Mouse (Mus musculus): ENCODE data around the gene Dedd2. TPM values are rescaled to one million over a fixed set of nuclear protein-coding genes. Genes with fewer than 3 reads are reported as not detected.

Dedd2 gene
- polyA plus RNA-seq, 1 experiment from 2014 or later, result 7.3 TPM

DNA sequence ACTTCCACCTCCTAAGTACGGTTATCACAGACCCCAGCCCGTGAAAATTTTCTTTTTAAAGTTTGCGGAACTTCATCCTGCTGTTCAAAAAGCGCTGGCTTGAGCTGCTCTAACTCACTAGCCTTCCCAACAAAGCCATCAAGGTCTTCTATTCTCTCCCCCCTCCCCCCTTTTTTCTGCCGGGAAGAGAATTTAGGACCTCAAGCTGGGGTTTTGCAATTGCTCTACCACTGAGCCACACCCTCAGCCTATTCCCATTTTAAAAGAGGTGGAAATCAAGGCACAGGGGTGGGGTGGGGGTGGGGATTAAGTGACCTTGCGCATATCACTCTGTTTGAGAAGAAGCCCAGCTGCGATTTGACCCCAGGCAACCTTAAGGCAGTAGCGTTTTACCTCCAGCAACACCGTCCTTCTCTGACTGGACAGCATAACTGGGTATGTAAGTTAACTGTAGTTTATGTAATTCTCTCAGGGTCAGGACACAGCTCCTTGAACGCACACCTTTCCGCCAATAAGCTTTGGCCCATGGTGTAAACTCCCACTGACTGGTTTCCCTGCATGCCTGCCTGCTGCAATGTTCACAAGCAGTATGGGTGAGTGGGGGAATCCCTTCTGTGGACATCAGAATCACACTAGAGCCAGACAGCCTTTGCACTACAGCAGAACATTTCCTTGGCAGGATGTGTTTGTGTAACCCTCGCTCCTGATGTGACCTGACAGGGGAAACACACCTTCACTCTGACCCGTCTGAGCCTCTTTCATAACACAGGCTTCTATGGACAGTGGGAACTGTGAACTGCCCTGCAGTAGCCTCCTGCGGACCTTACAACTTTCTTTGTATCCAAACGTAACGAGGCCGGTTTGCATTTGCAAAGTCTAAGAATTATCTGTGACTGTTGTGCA, 43.8 kb upstream of the Dedd2 start:
- Histone ChIP-seq H3K27me3 (ENCODE audit: control insufficient read depth, insufficient read depth, low read length) (no peaks in the 10 kb centered on the region), H3K9me3 (ENCODE audit: control insufficient read depth, low read length) (no peaks in the 10 kb centered on the region), H3K4me1 (replicated peaks; ENCODE audit: control insufficient read depth, insufficient read depth, low read length) (no peaks in the 10 kb centered on the region), H3K4me2 (replicated peaks; ENCODE audit: low read depth, low read length) (no peak overlapping the region), H3K4me3 (ENCODE audit: low read depth, low read length) (no peak overlapping the region), H3K36me3 (ENCODE audit: control insufficient read depth, insufficient read depth, low read length) (no peaks in the 10 kb centered on the region), H3K9ac (ENCODE audit: low read depth, low read length) (no peak overlapping the region), H3K27ac (ENCODE audit: low read depth, low read length) (no peak overlapping the region)
- ATAC-seq (ENCODE audit: low FRiP score), result no peak
- WGBS, result 23% methylated on average over 17 of the region's 17 CpGs
- no peak for DNase-seq (ENCODE audit: low spot score)

DNA sequence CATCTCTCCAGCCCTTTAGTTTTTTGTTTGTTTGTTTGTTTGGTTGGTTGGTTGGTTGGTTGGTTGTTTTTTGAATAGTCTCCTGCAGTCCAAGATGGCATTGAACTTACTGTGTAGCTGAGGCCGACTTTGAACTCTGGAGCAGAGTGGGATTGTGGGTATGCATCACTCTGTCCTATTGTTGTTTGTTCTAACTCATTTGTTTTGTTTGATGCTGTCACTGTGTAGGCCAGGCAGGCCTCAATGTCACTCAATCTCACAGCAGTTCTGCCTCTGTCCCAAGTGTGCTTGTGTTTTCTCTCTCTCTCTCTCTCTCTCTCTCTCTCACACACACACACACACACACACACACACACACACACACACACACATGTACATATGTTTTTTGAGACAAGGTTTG, 41.5 kb upstream of the Dedd2 start:
- DNase-seq (ENCODE audit: low spot score), result no peak
- no peaks in the 10 kb centered on the region for H3K27me3 ChIP-seq (ENCODE audit: control insufficient read depth, insufficient read depth, low read length)
- no peak overlapping the region for H3K27ac ChIP-seq (ENCODE audit: low read depth, low read length)
- H3K36me3 ChIP-seq (ENCODE audit: control insufficient read depth, insufficient read depth, low read length), result no peaks in the 10 kb centered on the region
- no peaks in the 10 kb centered on the region for H3K9me3 ChIP-seq (ENCODE audit: control insufficient read depth, low read length)
- no peak overlapping the region for H3K4me2 ChIP-seq (replicated peaks; ENCODE audit: low read depth, low read length)
- no peak overlapping the region for H3K4me3 ChIP-seq (ENCODE audit: low read depth, low read length)
- no peak for ATAC-seq (ENCODE audit: low FRiP score)
- no peaks in the 10 kb centered on the region for H3K4me1 ChIP-seq (replicated peaks; ENCODE audit: control insufficient read depth, insufficient read depth, low read length)
- WGBS, result 76% methylated on average over 1 of the region's 1 CpGs
- H3K9ac ChIP-seq (ENCODE audit: low read depth, low read length), result no peak overlapping the region

DNA sequence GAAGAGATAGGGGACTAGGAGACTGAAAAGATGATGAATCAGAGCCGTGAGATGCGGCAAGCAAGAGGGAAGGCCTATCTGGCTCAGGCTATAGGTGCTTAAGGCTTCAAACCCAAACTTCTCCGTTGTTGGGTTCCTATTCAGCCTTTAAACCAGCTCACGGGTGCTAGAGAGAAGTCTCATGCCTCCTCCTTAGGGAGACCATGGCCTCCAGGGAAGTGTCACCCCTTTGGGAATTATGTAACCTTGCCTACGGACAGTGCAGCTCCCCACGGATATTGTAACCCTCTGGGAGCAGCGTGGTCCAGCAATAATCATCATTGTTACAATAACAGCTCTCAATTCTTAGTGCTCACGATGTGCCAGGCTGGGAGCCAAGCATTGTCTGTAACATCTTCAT, 31.4 kb upstream of the Dedd2 start:
- peak; percentile 21 for DNase-seq (ENCODE audit: low spot score)
- ATAC-seq (ENCODE audit: low FRiP score), result no peak
- Histone ChIP-seq H3K9me3 (ENCODE audit: control insufficient read depth, low read length) (no peaks in the 10 kb centered on the region), H3K4me3 (ENCODE audit: low read depth, low read length) (peak overlapping the region; percentile 90; the same call in 1 of the 2 replicates), H3K27ac (ENCODE audit: low read depth, low read length) (0 out of 2 replicates have a peak overlapping the region, but pooled peaks have one; percentile 8), H3K4me1 (replicated peaks; ENCODE audit: control insufficient read depth, insufficient read depth, low read length) (peaks cover 11% of the 10 kb centered on the region), H3K27me3 (ENCODE audit: control insufficient read depth, insufficient read depth, low read length) (no peaks in the 10 kb centered on the region), H3K4me2 (replicated peaks; ENCODE audit: low read depth, low read length) (peak overlapping the region; percentile 94), H3K9ac (ENCODE audit: low read depth, low read length) (peak overlapping the region; percentile 40), H3K36me3 (ENCODE audit: control insufficient read depth, insufficient read depth, low read length) (no peaks in the 10 kb centered on the region)
- WGBS, result 23% methylated on average over 8 of the region's 8 CpGs

DNA sequence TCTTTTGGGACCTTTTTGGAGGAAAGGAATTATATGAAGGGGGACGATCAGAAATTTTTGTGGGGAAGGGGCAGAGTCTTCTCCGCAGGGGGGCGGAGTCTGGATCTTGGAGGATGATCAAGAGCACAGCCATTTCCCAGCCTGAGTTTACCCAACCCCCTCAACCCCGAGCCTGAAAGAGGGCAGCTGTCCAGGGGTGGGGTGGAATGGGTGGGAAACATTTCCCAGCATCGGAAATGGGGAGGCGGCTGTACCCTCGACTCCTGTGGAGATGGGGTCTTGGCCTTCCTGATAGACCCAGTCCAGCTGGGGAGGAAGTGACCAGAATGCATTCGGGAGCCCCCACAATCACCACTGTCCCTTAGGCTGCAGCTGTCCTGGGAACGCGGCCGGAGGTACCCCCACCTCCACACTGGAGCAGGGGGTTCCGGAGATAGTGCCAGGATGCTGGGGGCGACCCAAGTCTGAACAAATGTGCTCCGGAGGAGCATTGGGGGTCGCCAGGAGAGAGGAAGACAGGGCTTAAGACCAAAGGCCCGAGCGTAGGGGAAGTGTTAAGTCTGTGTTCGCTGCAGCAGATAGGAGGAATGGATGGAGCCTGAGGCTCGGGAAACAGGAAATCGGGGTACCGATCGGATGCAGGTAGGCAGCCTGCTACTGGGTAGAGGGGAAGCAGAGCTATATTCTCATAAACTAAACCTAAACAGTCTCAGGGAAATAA, 30.8 kb upstream of the Dedd2 start:
- DNase-seq (ENCODE audit: low spot score), result peak; percentile 66
- Histone ChIP-seq H3K27me3 (ENCODE audit: control insufficient read depth, insufficient read depth, low read length) (no peaks in the 10 kb centered on the region), H3K36me3 (ENCODE audit: control insufficient read depth, insufficient read depth, low read length) (no peaks in the 10 kb centered on the region), H3K4me1 (replicated peaks; ENCODE audit: control insufficient read depth, insufficient read depth, low read length) (peaks cover 12% of the 10 kb centered on the region), H3K4me2 (replicated peaks; ENCODE audit: low read depth, low read length) (peak overlapping the region; percentile 94), H3K4me3 (ENCODE audit: low read depth, low read length) (peak overlapping the region; percentile 90), H3K9ac (ENCODE audit: low read depth, low read length) (peak overlapping the region; percentile 40), H3K27ac (ENCODE audit: low read depth, low read length) (peak overlapping the region; percentile 37), H3K9me3 (ENCODE audit: control insufficient read depth, low read length) (no peaks in the 10 kb centered on the region)
- peak; percentile 41 for ATAC-seq (ENCODE audit: low FRiP score)
- WGBS, result 2% methylated on average over 22 of the region's 22 CpGs

DNA sequence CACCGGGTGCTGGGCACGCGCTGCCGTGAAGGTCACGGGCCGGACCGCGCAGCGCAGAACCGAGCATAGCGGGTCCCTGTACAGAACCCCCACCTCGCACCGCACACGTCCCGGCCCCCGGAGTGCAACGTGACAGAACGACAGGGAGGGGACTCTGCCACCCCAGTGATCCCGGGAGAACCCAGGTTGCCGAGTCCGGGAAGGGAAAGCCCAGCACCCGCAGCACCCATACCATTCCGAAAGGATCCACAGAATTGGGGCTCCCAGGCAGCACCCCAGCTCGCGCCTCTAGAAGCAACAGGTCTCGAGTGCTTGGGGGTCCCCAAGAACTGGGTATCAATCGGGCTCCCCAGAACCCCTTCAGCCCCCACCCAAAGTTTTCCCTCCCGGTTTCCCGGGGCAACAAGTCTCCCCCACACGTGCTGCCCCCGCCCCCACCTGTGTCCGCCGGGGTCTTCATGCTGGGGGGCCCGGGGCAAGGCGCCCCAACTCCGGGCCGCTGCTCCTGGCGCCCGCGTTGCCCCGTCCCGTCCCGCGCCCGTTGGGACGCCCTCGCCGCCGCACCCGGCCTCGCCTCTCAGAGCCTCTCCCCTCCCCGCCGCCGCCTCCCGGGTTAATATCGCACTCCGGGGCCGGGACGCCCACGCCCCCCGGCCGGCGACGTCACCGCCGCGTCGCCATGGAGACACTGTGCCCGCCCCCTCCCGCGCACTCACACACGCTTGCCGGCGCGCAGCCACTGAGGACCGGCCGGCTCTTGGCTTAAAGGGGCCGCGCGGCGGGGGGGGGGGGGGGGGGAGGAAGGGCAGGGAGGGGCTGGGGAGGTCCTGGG, 29.9 kb upstream of the Dedd2 start, which contains the start of gene Erf:
Gene Erf (minus strand): TSS at position 621 of the 832 bp plus-strand sequence.
- WGBS, result 0% methylated on average over 58 of the region's 81 CpGs
- Histone ChIP-seq H3K4me2 (replicated peaks; ENCODE audit: low read depth, low read length) (peak within 1 kb of the TSS; percentile 94), H3K36me3 (ENCODE audit: control insufficient read depth, insufficient read depth, low read length) (no peaks in the 10 kb centered on the region), H3K27me3 (ENCODE audit: control insufficient read depth, insufficient read depth, low read length) (no peaks in the 10 kb centered on the region), H3K4me1 (replicated peaks; ENCODE audit: control insufficient read depth, insufficient read depth, low read length) (peaks cover 12% of the 10 kb centered on the region), H3K27ac (ENCODE audit: low read depth, low read length) (peak within 1 kb of the TSS; percentile 89), H3K4me3 (ENCODE audit: low read depth, low read length) (peak within 1 kb of the TSS; percentile 90), H3K9me3 (ENCODE audit: control insufficient read depth, low read length) (no peaks in the 10 kb centered on the region), H3K9ac (ENCODE audit: low read depth, low read length) (peak within 1 kb of the TSS; percentile 79)
- peak; percentile 82 for ATAC-seq (ENCODE audit: low FRiP score)
- DNase-seq (ENCODE audit: low spot score), result peak; percentile 95

DNA sequence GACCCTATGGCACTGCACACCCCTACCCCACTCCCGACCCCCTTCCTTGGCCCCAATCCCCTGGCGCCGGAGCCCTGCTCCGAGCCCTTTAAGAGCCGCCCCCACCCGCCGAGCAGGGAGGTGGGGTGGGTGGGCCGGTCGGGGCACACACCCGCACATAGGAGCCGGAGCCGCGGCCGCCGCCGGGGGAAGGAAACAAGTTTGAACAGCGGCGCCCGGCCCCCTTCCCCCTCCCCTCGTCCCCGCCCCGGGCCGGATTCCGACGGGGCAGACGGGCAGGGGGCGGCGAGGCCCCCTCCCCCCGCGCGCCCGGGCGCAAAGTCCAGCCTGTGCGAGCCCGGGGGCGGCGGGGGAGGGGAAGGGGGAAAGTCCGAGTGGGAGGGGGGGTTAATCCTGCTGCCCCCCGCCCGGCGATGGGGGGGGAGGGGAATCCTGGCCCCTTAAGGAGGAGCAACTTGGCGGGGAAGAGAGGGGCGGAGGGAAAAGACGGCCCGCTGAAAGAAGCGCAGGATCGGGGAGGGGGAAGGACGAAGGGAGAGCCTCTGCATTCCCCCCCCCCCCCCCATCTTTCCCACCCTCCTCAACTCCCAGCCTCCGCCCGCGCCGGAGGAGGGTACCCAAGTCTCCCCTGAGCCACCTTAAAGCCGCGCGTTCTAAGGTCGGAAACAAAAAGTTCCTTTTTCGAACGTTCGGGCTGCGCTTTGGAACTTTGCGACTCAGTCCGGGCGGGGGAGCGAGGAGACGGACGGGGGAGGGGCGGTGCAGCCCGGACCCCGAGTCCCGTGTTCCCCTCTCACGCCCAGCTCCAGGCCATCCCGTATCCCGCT, 29.1 kb upstream of the Dedd2 start:
- whole genome bisulfite sequencing, result under 1% methylated on average over 29 of the region's 73 CpGs
- Histone ChIP-seq H3K9ac (ENCODE audit: low read depth, low read length) (peak overlapping the region; percentile 79), H3K9me3 (ENCODE audit: control insufficient read depth, low read length) (no peaks in the 10 kb centered on the region), H3K4me1 (replicated peaks; ENCODE audit: control insufficient read depth, insufficient read depth, low read length) (peaks cover 12% of the 10 kb centered on the region), H3K27ac (ENCODE audit: low read depth, low read length) (peak overlapping the region; percentile 89), H3K36me3 (ENCODE audit: control insufficient read depth, insufficient read depth, low read length) (no peaks in the 10 kb centered on the region), H3K4me3 (ENCODE audit: low read depth, low read length) (peak overlapping the region; percentile 90), H3K4me2 (replicated peaks; ENCODE audit: low read depth, low read length) (peak overlapping the region; percentile 94), H3K27me3 (ENCODE audit: control insufficient read depth, insufficient read depth, low read length) (no peaks in the 10 kb centered on the region)
- peak; percentile 50 for ATAC-seq (ENCODE audit: low FRiP score)
- peak; percentile 82 for DNase-seq (ENCODE audit: low spot score)

DNA sequence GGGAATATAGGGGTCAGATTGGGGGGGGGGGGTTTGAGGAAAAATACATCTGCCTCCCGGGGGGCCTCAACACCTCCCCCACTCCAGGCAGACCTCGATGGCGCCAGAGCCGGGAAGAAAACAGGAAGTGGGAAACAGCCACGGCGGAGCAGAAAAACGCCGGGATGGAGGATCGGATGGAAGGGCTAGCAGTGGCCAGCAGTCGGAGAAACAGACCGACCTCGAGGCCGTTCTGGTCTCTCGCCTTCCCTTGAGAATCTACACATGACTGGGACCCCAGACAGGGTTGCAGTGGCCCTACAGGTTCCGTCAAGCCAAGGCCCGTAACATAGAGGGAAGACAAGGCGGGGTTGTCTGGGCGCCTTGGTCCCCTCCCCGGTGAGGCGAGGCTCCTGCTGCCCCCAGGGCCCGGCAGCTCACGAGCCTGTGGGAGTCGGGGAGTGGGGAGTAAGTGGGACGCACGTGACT, 28.5 kb upstream of the Dedd2 start:
- DNase-seq (ENCODE audit: low spot score) (no peak), ATAC-seq (ENCODE audit: low FRiP score) (no peak; the same call in 1 of the 2 replicates)
- peak overlapping the region; percentile 90 for H3K4me3 ChIP-seq (ENCODE audit: low read depth, low read length)
- WGBS, result 0% methylated on average over 24 of the region's 25 CpGs
- no peaks in the 10 kb centered on the region for H3K36me3 ChIP-seq (ENCODE audit: control insufficient read depth, insufficient read depth, low read length)
- H3K27me3 ChIP-seq (ENCODE audit: control insufficient read depth, insufficient read depth, low read length), result no peaks in the 10 kb centered on the region
- peak overlapping the region; percentile 89 for H3K27ac ChIP-seq (ENCODE audit: low read depth, low read length)
- H3K4me2 ChIP-seq (replicated peaks; ENCODE audit: low read depth, low read length), result peak overlapping the region; percentile 94
- no peaks in the 10 kb centered on the region for H3K9me3 ChIP-seq (ENCODE audit: control insufficient read depth, low read length)
- H3K9ac ChIP-seq (ENCODE audit: low read depth, low read length), result peak overlapping the region; percentile 79
- H3K4me1 ChIP-seq (replicated peaks; ENCODE audit: control insufficient read depth, insufficient read depth, low read length), result peaks cover 12% of the 10 kb centered on the region

Measured in hindbrain, embryonic 11.5 days (tissue).